Mouse (Mus musculus): ENCODE results near the gene Exoc3l. TPM values are rescaled to one million over a fixed set of nuclear protein-coding genes. Genes with fewer than 3 reads are reported as not detected.

The Exoc3l gene
- total RNA-seq, 4 experiments from 2014 or later: 1.4 to 2.2 (median 1.8) TPM

Small RNA genes lying within 50 kb of the gene (microRNA-seq; reads per million reads assigned to microRNA genes)
- 0 reads per million in 2 experiments for gene Gm27320
- 13,316 to 13,942 reads per million in 2 experiments for gene Mir328

Other genes with a start within 250 kb of the Exoc3l start
- not detected for gene Ces3a, start 247.5 kb downstream of the Exoc3l start, total RNA-seq (2022)
- gene Ces3b, start 212.3 kb downstream of the Exoc3l start, total RNA-seq (2022): not detected
- gene Ces4a, start 164.3 kb downstream of the Exoc3l start, total RNA-seq (2022): not detected
- gene Cbfb, start 125.4 kb downstream of the Exoc3l start, total RNA-seq (2022): 10 to 100 TPM; 17.4 to 21.8 (median 18.4) TPM
- 10 to 100 TPM; 34.1 to 41.5 (median 38.7) TPM for gene D230025D16Rik, start 71.0 kb downstream of the Exoc3l start, total RNA-seq (2022)
- gene B3gnt9, start 40.9 kb downstream of the Exoc3l start, total RNA-seq (2022): 1 to 10 TPM; 4.2 to 5.4 (median 4.8) TPM
- 10 to 100 TPM in 2 of 4 experiments, 1 to 10 TPM in 2; 7.9 to 10.9 (median 9.6) TPM for gene Tradd, start 31.5 kb downstream of the Exoc3l start, total RNA-seq (2022)
- 1 to 10 TPM in 2 of 4 experiments, under 1 TPM in 2; 0.50 to 1.6 (median 1.1) TPM for gene Fbxl8, start 31.5 kb downstream of the Exoc3l start, total RNA-seq (2022)
- gene Hsf4, start 26.3 kb downstream of the Exoc3l start, total RNA-seq (2022): 10 to 100 TPM; 21.3 to 25.7 (median 22.9) TPM
- gene Nol3, start 20.0 kb downstream of the Exoc3l start, total RNA-seq (2022): 10 to 100 TPM; 10.6 to 13.8 (median 13.1) TPM
- gene 4931428F04Rik, start 6.2 kb downstream of the Exoc3l start, total RNA-seq (2022): 10 to 100 TPM; 22.0 to 26.7 (median 24.2) TPM
- 10 to 100 TPM; 31.2 to 39.0 (median 34.8) TPM for gene E2f4, start 1.6 kb upstream of the Exoc3l start, total RNA-seq (2022)
- 1 to 10 TPM; 1.5 to 3.0 (median 2.3) TPM for gene Elmo3, start 9.5 kb upstream of the Exoc3l start, total RNA-seq (2022)
- gene Lrrc29, start 30.2 kb upstream of the Exoc3l start, total RNA-seq (2022): 1 to 10 TPM; 5.8 to 8.7 (median 7.1) TPM
- gene Tmem208, start 30.3 kb upstream of the Exoc3l start, total RNA-seq (2022): 10 to 100 TPM; 33.7 to 46.5 (median 40.0) TPM
- gene Fhod1, start 51.9 kb upstream of the Exoc3l start, total RNA-seq (2022): 1 to 10 TPM; 2.5 to 5.2 (median 4.0) TPM
- gene Slc9a5, start 52.7 kb upstream of the Exoc3l start, total RNA-seq (2022): 10 to 100 TPM; 28.9 to 30.7 (median 29.7) TPM
- gene Plekhg4, start 77.2 kb upstream of the Exoc3l start, total RNA-seq (2022): 1 to 10 TPM; 1.3 to 2.5 (median 1.6) TPM
- gene Kctd19, start 117.4 kb upstream of the Exoc3l start, total RNA-seq (2022): not detected
- under 1 TPM; 0.40 to 0.82 (median 0.62) TPM for gene Lrrc36, start 117.5 kb upstream of the Exoc3l start, total RNA-seq (2022)
- gene Tppp3, start 175.4 kb upstream of the Exoc3l start, total RNA-seq (2022): 10 to 100 TPM; 59.3 to 66.5 (median 60.9) TPM
- gene Zdhhc1, start 200.8 kb upstream of the Exoc3l start, total RNA-seq (2022): 10 to 100 TPM; 38.3 to 45.8 (median 42.9) TPM
- not detected for gene Hsd11b2, start 222.7 kb upstream of the Exoc3l start, total RNA-seq (2022)